Mouse (Mus musculus) midbrain, embryonic 16.5 days (tissue): ENCODE measurements around the gene Gm13283. TPM values are rescaled to one million over a fixed set of nuclear protein-coding genes. Genes with fewer than 3 reads are reported as not detected.
"Not testable (repeated sequence)": the region's sequence is repeated elsewhere in the genome, so short reads cannot be mapped to it uniquely, and the experiment has no call there.

Experiments
- ATAC-seq: fragments of 200-750 bp; cut with Nextera tagmentation; 2 replicates; pipeline ENCODE4 v1.8.0; 2017; ENCODE audit warnings: moderate TSS enrichment
- H3K27ac ChIP-seq: fragments of 300-500 bp; sonication (generic); 2 replicates; pipeline ENCODE4 v1.5.1; 2014; ENCODE audit warnings: mild to moderate bottlenecking, low read length, mixed read lengths
- H3K27me3 ChIP-seq: fragments of 300-500 bp; sonication (generic); 2 replicates; pipeline ENCODE4 v1.6.1; 2014; ENCODE audit warnings: low read depth, low read length, mixed read lengths; ENCODE audit not compliant: control insufficient read depth, insufficient read depth
- H3K36me3 ChIP-seq: fragments of 300-500 bp; sonication (generic); 2 replicates; pipeline ENCODE4 v1.6.1; 2014; ENCODE audit warnings: mild to moderate bottlenecking, low read length, moderate library complexity, mixed read lengths; ENCODE audit not compliant: control insufficient read depth, insufficient read depth
- H3K4me1 ChIP-seq: fragments of 300-500 bp; sonication (generic); 2 replicates; pipeline ENCODE4 v1.6.1; 2014; ENCODE audit warnings: mild to moderate bottlenecking, low read length, mixed read lengths; ENCODE audit not compliant: control insufficient read depth, insufficient read depth
- H3K4me2 ChIP-seq: fragments of 300-500 bp; sonication (generic); 2 replicates; pipeline ENCODE4 v1.6.1; 2014; ENCODE audit warnings: mild to moderate bottlenecking, low read length, mixed read lengths
- H3K4me3 ChIP-seq: fragments of 300-500 bp; sonication (generic); 2 replicates; pipeline ENCODE4 v1.5.1; 2014; ENCODE audit warnings: low read depth, mild to moderate bottlenecking, low read length, moderate library complexity, mixed read lengths
- H3K9ac ChIP-seq: fragments of 300-500 bp; sonication (generic); 2 replicates; pipeline ENCODE4 v1.6.1; 2014; ENCODE audit warnings: low read depth, low read length, mixed read lengths
- H3K9me3 ChIP-seq: fragments of 300-500 bp; sonication (generic); replicated peaks from 2 replicates; pipeline ENCODE4 v1.6.1; 2014; ENCODE audit warnings: mild to moderate bottlenecking, low read length, mixed read lengths; ENCODE audit not compliant: control insufficient read depth, poor library complexity, severe bottlenecking
- WGBS: fragments of 180-500 bp; shearing (Covaris S2); extraction: QIAGEN DNeasy Blood & Tissue Kit; methylation state at CpG from one replicate; pipeline ENCODE4 v1.1.7; 2014; 5-methylcytosine and 5-hydroxymethylcytosine counted together
- polyA plus RNA-seq: library from polyadenylated mRNA; unstranded; fragments of >200 nt; fragmentation: Nextera tagmentation; extraction: Ambion mirVana; gene quantifications from 2 replicates; pipeline ENCODE4 v1.2.1, GENCODE M21; 2015

Gene Gm13283
- polyA plus RNA-seq = not detected in 2 replicates

DNA sequence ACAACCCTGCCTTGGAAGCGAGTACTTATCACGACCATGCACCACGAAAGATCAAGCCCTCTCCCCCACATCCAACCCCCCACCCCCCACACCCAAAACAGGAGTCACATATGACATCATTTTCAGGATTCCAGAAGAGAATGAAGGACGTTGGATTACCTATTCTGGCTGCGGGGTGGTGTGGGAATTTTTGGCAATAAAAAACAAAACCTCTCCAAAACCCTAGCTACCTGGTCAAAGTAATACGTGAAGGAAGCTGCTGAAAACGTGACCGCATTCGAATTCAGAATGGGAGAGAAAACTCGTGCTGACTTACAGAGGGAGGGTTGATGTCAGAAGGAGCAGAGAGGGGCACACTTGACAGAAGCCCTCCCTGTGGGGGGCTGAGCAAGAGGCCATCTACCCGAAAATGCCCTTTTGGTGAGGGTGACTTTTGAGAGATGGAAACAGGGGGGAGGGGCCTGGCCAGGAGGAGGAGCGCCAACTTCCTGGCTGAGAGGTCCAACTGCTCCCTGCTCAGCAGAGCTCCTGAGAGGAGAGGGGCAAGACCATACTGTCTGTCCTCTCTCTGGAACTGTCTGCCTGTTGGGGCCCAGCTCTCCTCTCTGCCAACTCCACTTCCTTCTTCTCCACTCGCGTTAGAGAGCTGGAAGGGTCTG, at the start of gene Gm13283:
Gene Gm13283, plus strand, starts transcription at position 510 of the 659 bp plus-strand sequence.
- not testable (repeated sequence) for H3K36me3 ChIP-seq, H3K27ac ChIP-seq, ATAC-seq, H3K9ac ChIP-seq, H3K4me1 ChIP-seq, H3K27me3 ChIP-seq, H3K9me3 ChIP-seq
- Histone ChIP-seq H3K4me3 (peak within 1 kb of the TSS; percentile 32), H3K4me2 (peak within 1 kb of the TSS; percentile 60)
- 36% methylated on average over 6 of the region's 14 CpGs for WGBS

DNA sequence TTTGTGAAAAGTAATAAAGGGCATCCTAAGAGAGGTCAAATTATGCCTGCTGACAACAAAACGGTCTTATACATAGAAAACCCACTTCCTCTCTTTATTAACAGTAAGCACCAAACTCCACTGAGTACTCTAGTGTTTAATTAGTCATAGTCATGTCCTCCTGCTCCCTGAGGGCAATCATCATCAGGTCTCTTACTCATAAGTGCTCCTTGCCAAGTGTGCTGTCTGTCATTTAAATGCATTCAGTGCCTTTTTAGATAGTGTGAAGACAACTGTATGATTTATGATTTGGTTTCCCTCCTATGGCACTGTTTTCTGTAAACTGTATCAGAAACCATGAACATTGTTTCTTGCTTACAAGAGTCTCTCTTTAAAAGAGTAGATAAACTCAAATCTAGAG, 45.6 kb upstream of the Gm13283 start:
- WGBS = 94% methylated on average over 1 of the region's 1 CpGs
- Histone ChIP-seq H3K4me2 (no peak overlapping the region), H3K27me3 (no peaks in the 10 kb centered on the region), H3K4me1 (peaks cover 17% of the 10 kb centered on the region), H3K36me3 (peaks cover 4% of the 10 kb centered on the region; the same call in 1 of the 2 replicates), H3K27ac (no peak overlapping the region), H3K4me3 (no peak overlapping the region), H3K9me3 (no peaks in the 10 kb centered on the region), H3K9ac (no peak overlapping the region)
- no peak for ATAC-seq

DNA sequence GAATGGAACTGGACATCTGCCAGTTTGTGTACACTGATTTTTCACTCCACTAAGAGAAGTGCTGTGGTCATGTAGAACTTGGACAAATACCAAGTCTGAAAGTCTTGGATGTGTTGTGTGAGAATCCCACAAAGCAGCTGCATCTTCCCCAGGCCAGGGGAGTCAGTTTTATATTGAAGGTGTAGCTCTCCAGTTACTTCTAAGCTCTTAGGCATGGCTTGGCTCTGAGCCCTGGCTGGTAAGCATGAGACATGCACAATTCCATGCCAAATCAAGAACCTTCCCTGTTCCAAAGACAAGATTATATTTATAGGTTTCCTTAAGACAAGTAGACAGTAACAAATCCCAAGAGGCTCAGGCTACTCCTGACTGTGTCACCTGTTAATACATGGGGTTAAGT, 44.9 kb upstream of the Gm13283 start:
- Histone ChIP-seq H3K4me1 (peaks cover 21% of the 10 kb centered on the region), H3K27me3 (no peaks in the 10 kb centered on the region), H3K9me3 (no peaks in the 10 kb centered on the region), H3K4me3 (no peak overlapping the region), H3K9ac (no peak overlapping the region), H3K4me2 (no peak overlapping the region), H3K27ac (no peak overlapping the region), H3K36me3 (peaks cover 4% of the 10 kb centered on the region; the same call in 1 of the 2 replicates)
- ATAC-seq = no peak

DNA sequence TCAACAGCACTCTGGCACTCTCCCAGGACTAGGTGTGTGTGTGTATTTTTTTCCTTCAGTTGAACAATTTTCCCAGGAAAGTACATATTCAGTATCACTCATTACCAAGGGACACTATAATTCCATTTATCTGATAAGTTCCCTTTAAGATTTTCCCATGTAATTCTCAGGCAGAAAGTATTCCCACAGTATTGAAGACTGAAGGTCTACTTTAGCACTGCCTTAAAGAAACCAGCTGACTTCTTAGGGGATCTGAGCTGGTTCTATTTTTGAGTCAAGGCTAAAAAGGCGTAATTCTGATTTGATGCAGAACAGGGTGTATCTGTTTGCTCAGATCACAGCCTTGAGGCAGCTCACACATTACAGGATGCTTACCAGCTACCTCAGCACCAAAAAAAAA, 41.2 kb upstream of the Gm13283 start:
- WGBS = 38% methylated on average over 1 of the region's 1 CpGs
- Histone ChIP-seq H3K4me1 (peaks cover 34% of the 10 kb centered on the region), H3K9me3 (no peaks in the 10 kb centered on the region), H3K9ac (peak overlapping the region; percentile 38; the same call in 1 of the 2 replicates), H3K27me3 (no peaks in the 10 kb centered on the region), H3K4me2 (peak overlapping the region; percentile 63), H3K4me3 (peak overlapping the region; percentile 35), H3K27ac (no peak overlapping the region), H3K36me3 (peaks cover 8% of the 10 kb centered on the region; the same call in 1 of the 2 replicates)
- ATAC-seq = no peak

DNA sequence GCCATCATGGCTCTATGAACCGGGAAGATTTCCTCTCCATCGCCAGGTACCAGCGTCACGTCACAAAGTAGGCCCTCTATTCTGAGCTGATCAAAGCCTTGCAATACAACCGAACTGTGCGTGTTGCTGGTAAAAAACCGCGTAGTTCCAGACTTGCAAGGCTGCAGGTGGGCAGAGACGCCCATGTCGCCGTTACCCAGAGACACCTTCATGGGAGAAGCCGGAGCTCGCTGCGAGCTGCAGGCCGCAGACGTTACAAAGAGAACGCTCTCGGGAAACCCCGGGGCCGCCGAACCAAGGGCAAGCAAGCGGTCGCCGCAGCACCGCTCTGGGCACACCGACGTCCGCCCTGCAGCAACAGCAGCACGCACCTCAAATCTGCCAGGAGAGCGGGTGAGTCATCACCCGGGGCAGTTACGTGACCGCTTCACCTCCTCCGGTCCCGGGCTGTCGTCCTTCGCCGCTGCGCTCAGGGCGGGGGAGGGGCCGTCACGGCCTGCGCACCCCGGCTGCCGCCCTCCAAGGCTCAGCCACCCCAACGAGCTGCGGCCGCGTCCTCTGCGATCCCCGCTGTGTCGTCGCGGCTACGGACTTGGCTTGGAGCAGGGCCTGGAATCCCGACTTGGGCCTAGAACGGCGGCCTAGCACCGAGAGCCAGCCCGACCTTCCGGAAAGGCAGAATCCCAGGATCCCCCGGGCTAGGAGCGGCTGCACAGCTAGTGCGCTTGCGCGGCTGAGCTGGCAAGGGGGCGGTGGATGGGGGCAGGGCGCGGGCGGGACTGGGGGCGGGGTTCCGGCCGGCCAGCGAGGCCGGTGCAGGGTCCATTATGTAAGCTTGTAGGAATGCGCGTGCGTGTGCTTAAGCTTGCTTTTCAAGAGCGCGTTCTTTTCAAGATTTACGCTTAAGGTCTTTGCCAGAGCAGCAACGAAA, 37.9 kb upstream of the Gm13283 start, which contains the start of the genes Gm26566 and Klhl9:
Gene Gm26566, plus strand, starts transcription at position 15 of the 931 bp plus-strand sequence.
Gene Klhl9, minus strand, starts transcription at position 675 of the 931 bp plus-strand sequence.
- Histone ChIP-seq H3K9ac (peak within 1 kb of the TSS; percentile 99), H3K4me2 (peak within 1 kb of the TSS; percentile 71), H3K36me3 (peaks cover 5% of the 10 kb centered on the region; the same call in 1 of the 2 replicates), H3K9me3 (no peaks in the 10 kb centered on the region), H3K4me1 (peaks cover 29% of the 10 kb centered on the region), H3K27me3 (no peaks in the 10 kb centered on the region), H3K27ac (peak within 1 kb of the TSS; percentile 98), H3K4me3 (peak within 1 kb of the TSS; percentile 96)
- WGBS = under 1% methylated on average over 80 of the region's 82 CpGs
- peak; percentile 98 for ATAC-seq

DNA sequence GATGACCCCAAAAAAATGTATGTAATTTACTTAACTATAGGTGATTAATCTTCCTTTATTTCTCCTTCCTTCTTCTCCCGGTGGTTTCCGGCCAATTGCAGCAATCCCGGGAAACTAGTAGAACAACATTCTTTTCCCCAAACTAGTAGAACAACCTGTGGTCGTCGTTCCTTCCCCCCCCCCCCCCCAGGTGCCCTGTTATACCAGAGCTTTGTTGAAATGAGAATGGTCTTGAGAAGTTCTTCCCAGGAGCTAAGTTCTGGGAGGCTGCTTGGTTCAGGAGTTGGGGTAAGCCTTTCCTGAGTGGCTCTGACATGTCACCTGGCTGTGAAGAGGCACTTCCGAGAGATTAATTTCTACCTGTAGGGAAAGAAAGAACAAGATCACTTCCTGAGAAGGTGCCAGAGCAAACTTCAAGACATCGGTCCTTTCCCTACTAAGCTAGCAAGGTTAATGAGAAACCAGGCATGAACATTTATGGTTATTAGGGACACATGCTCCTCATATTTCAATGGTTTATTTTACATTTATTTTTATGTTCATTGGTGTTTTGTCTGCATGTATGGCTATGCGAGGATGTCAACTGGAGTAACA, 36.3 kb upstream of the Gm13283 start:
- Histone ChIP-seq H3K27ac (no peak overlapping the region), H3K36me3 (peaks cover 5% of the 10 kb centered on the region; the same call in 1 of the 2 replicates), H3K9ac (no peak overlapping the region), H3K4me3 (no peak overlapping the region), H3K4me1 (peaks cover 22% of the 10 kb centered on the region), H3K27me3 (no peaks in the 10 kb centered on the region), H3K4me2 (no peak overlapping the region), H3K9me3 (no peaks in the 10 kb centered on the region)
- WGBS = 74% methylated on average over 8 of the region's 8 CpGs
- no peak for ATAC-seq

DNA sequence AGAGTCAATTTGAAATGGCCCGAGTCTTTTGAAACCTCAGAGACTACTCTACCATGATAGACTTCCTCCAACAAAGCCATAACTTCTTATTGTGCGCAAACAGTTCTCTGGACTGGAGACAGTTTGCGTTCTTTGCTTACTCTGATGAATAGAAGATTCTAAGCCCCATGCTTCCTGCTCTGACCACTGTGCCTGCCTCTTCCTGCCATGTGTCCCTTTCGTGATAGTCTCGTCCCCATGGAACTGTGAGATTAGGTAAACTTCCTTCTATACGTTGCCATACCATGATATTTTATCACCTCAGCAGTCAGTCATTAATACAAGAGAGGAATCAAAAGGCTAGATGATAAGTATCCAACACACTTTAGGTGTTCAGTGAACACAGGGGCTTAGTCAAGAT, 33.2 kb upstream of the Gm13283 start:
- Histone ChIP-seq H3K9ac (no peak overlapping the region), H3K4me1 (no peaks in the 10 kb centered on the region), H3K27me3 (no peaks in the 10 kb centered on the region), H3K4me3 (no peak overlapping the region), H3K4me2 (no peak overlapping the region), H3K27ac (no peak overlapping the region), H3K36me3 (no peaks in the 10 kb centered on the region), H3K9me3 (no peaks in the 10 kb centered on the region)
- WGBS = 91% methylated on average over 6 of the region's 6 CpGs
- no peak for ATAC-seq

DNA sequence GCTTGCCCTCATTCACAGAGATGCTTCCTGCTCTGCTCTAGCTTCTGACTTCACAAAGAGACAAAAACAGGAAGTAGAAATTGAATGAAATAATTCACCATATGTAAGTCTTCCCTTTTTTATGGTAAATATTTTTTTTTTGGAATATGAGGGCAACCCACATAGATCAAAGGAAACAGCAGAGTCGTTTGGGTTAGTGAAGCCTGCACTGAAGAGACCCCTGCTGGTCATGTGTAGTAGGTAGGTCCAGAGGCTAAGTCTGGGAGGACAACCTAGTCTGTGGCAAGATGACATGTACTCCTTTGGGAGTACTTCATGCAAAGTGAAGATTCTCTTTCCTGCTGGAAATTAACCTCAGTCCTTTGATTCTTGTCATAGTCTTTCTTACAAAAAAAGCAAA, 32.6 kb upstream of the Gm13283 start:
- Histone ChIP-seq H3K36me3 (no peaks in the 10 kb centered on the region), H3K4me1 (no peaks in the 10 kb centered on the region), H3K9ac (no peak overlapping the region), H3K4me3 (no peak overlapping the region), H3K9me3 (no peaks in the 10 kb centered on the region), H3K27ac (no peak overlapping the region), H3K27me3 (no peaks in the 10 kb centered on the region), H3K4me2 (no peak overlapping the region)
- no peak for ATAC-seq
- 3% methylated on average over 1 of the region's 1 CpGs for WGBS
